Comparison of ENCODE assay signal across 20 mouse cellular contexts in genomic region chr8:43356069-43356770, GRCm38 (mm10). TPM values are rescaled to one million over a fixed set of nuclear protein-coding genes. Genes with fewer than 3 reads are reported as not detected.
A peak's percentile ranks its signal among the peaks of the same experiment; 100 is the strongest.
DNase-seq lines count a peak whose midpoint lies in the region; ATAC-seq and TF ChIP-seq lines count a peak whose summit lies in the region.
"Had no signal": no experiment of that assay in that cellular context is flagged by ENCODE, and none has a peak within 500 bp of the region (broad histone marks: within the 10 kb centered on the region; RNA-seq: fewer than 3 reads in every experiment).

No protein-coding gene starts in this region.

- WGBS in embryonic facial prominence, embryonic 14.5 days: 67% methylated on average over 12 of the region's 12 CpGs
- 66% methylated on average over 12 of the region's 12 CpGs for WGBS in embryonic facial prominence, embryonic 10.5 days
- WGBS in forebrain, embryonic 14.5 days: 19% methylated on average over 12 of the region's 12 CpGs
- WGBS in limb, embryonic 14.5 days: 75% methylated on average over 12 of the region's 12 CpGs

- peak; percentile 34 for DNase-seq in embryonic facial prominence, embryonic 14.5 days (ENCODE audit: low spot score)
- DNase-seq in embryonic facial prominence, embryonic 10.5 days (ENCODE audit: low spot score): no peak
- DNase-seq in Muller cell, postnatal 12 days (ENCODE audit: inconsistent ontology term): peak; percentile 67
- DNase-seq in forebrain, embryonic 14.5 days (ENCODE audit: low spot score): peak; percentile 49
- DNase-seq in limb, embryonic 14.5 days (ENCODE audit: low spot score): no peak
- DNase-seq in right cerebral cortex, postnatal 4 days: no peak
- DNase-seq in layer of hippocampus, adult 18-20 months (ENCODE audit: low spot score in 2 of 2): no peak
- DNase-seq: gastrocnemius, adult 2 months; heart, adult 2 months; kidney, postnatal 14 days; layer of hippocampus, postnatal 36 days; liver, postnatal 0 days; spleen, adult 18-20 months had no signal

- no peak overlapping the region for H3K9ac ChIP-seq in embryonic facial prominence, embryonic 14.5 days (ENCODE audit: low read depth, low read length)
- H3K9ac ChIP-seq in forebrain, embryonic 14.5 days (ENCODE audit: low read length): no peak overlapping the region
- no peak overlapping the region for H3K9ac ChIP-seq in limb, embryonic 14.5 days (ENCODE audit: low read depth, low read length, severe bottlenecking)
- H3K9ac ChIP-seq: intestine, embryonic 15.5 days; liver, postnatal 0 days had no signal

- no peaks in the 10 kb centered on the region for H3K27me3 ChIP-seq in embryonic facial prominence, embryonic 14.5 days (replicated peaks; ENCODE audit: control insufficient read depth, insufficient read depth, low read length)
- no peaks in the 10 kb centered on the region for H3K27me3 ChIP-seq in embryonic facial prominence, embryonic 10.5 days (replicated peaks; ENCODE audit: low read depth, poor library complexity, severe bottlenecking)
- H3K27me3 ChIP-seq in forebrain, embryonic 14.5 days (replicated peaks; ENCODE audit: control insufficient read depth, insufficient read depth, low read length): no peaks in the 10 kb centered on the region
- H3K27me3 ChIP-seq in limb, embryonic 14.5 days (ENCODE audit: control insufficient read depth, insufficient read depth, low read length): no peaks in the 10 kb centered on the region
- H3K27me3 ChIP-seq: intestine, embryonic 15.5 days had no signal

- no peaks in the 10 kb centered on the region for H3K36me3 ChIP-seq in embryonic facial prominence, embryonic 14.5 days (ENCODE audit: control insufficient read depth, insufficient read depth, low read length)
- no peaks in the 10 kb centered on the region for H3K36me3 ChIP-seq in embryonic facial prominence, embryonic 10.5 days (replicated peaks)
- H3K36me3 ChIP-seq in forebrain, embryonic 14.5 days (ENCODE audit: control insufficient read depth, insufficient read depth, low read length): no peaks in the 10 kb centered on the region
- H3K36me3 ChIP-seq in limb, embryonic 14.5 days (ENCODE audit: control insufficient read depth, insufficient read depth, low read length): no peaks in the 10 kb centered on the region
- H3K36me3 ChIP-seq: intestine, embryonic 15.5 days had no signal

- H3K4me1 ChIP-seq in embryonic facial prominence, embryonic 14.5 days (ENCODE audit: control insufficient read depth, insufficient read depth, low read length): no peaks in the 10 kb centered on the region
- H3K4me1 ChIP-seq in embryonic facial prominence, embryonic 10.5 days: no peaks in the 10 kb centered on the region
- peaks cover 6% of the 10 kb centered on the region for H3K4me1 ChIP-seq in forebrain, embryonic 14.5 days (ENCODE audit: control insufficient read depth, insufficient read depth, low read length)
- H3K4me1 ChIP-seq in limb, embryonic 14.5 days (ENCODE audit: control insufficient read depth, insufficient read depth, low read length): no peaks in the 10 kb centered on the region
- H3K4me1 ChIP-seq: intestine, embryonic 15.5 days had no signal

- ATAC-seq in embryonic facial prominence, embryonic 14.5 days (ENCODE audit: low read depth): no peak
- peak; percentile 75 for ATAC-seq in forebrain, embryonic 14.5 days
- ATAC-seq in limb, embryonic 14.5 days (ENCODE audit: low FRiP score, low read depth): peak; percentile 44; the same call in 1 of the 2 replicates
- ATAC-seq in inflammation-experienced regulatory T-cells, adult 6 months: no peak
- ATAC-seq: intestine, embryonic 15.5 days; liver, postnatal 0 days had no signal

- no peaks in the 10 kb centered on the region for H3K9me3 ChIP-seq in embryonic facial prominence, embryonic 14.5 days (ENCODE audit: control insufficient read depth, low read length)
- no peaks in the 10 kb centered on the region for H3K9me3 ChIP-seq in embryonic facial prominence, embryonic 10.5 days
- H3K9me3 ChIP-seq in forebrain, embryonic 14.5 days (replicated peaks; ENCODE audit: control insufficient read depth, low read length): no peaks in the 10 kb centered on the region
- H3K9me3 ChIP-seq in limb, embryonic 14.5 days (ENCODE audit: control insufficient read depth, low read length): no peaks in the 10 kb centered on the region
- H3K9me3 ChIP-seq: intestine, embryonic 15.5 days had no signal

- no peak overlapping the region for H3K4me3 ChIP-seq in embryonic facial prominence, embryonic 14.5 days (ENCODE audit: low read depth, low read length)
- H3K4me3 ChIP-seq in embryonic facial prominence, embryonic 10.5 days: no peak overlapping the region
- H3K4me3 ChIP-seq in forebrain, embryonic 14.5 days (ENCODE audit: low read depth, low read length): no peak overlapping the region
- H3K4me3 ChIP-seq in limb, embryonic 14.5 days (replicated peaks; ENCODE audit: low read length): no peak overlapping the region
- H3K4me3 ChIP-seq: erythroblast, embryonic 14.5 days; gastrocnemius, adult 2 months; heart, adult 2 months; intestine, embryonic 15.5 days had no signal

- no peak overlapping the region for H3K4me2 ChIP-seq in embryonic facial prominence, embryonic 14.5 days (ENCODE audit: low read depth, low read length)
- no peak overlapping the region for H3K4me2 ChIP-seq in forebrain, embryonic 14.5 days (ENCODE audit: low read length)
- H3K4me2 ChIP-seq in limb, embryonic 14.5 days (replicated peaks; ENCODE audit: low read depth, low read length, severe bottlenecking): no peak overlapping the region
- H3K4me2 ChIP-seq: intestine, embryonic 15.5 days had no signal

- no peak for TF ChIP-seq POLR2A in limb, embryonic 14.5 days (IDR thresholded peaks at IDR 0.05; ENCODE audit: borderline replicate concordance, extremely low read depth, insufficient read depth, insufficient read length)

- no peak overlapping the region for H3K27ac ChIP-seq in embryonic facial prominence, embryonic 14.5 days (replicated peaks; ENCODE audit: low read depth, low read length)
- no peak overlapping the region for H3K27ac ChIP-seq in embryonic facial prominence, embryonic 10.5 days (replicated peaks)
- no peak overlapping the region for H3K27ac ChIP-seq in forebrain, embryonic 14.5 days (ENCODE audit: low read depth, low read length)
- H3K27ac ChIP-seq in limb, embryonic 14.5 days (replicated peaks; ENCODE audit: low read depth, low read length): no peak overlapping the region
- H3K27ac ChIP-seq: gastrocnemius, adult 2 months; heart, adult 2 months; intestine, embryonic 15.5 days; macrophage; stomach, postnatal 0 days had no signal

RNA-seq across cellular contexts. Expression of gene Zfp42, which starts 49.4 kb away (rescaled TPM):
- not detected in 2 replicates for polyA plus RNA-seq in embryonic facial prominence, embryonic 14.5 days (2014; fragmentation: Nextera tagmentation; extraction: Ambion mirVana)
- not detected in 2 replicates for polyA plus RNA-seq in embryonic facial prominence, embryonic 10.5 days (2016; fragmentation: Nextera tagmentation; extraction: Ambion mirVana)
- polyA plus RNA-seq in forebrain, embryonic 14.5 days (2014; fragmentation: Nextera tagmentation; extraction: Ambion mirVana): not detected in 2 replicates
- polyA plus RNA-seq in limb, embryonic 14.5 days (2012; rRNA removed): 0.04 and 0.05 TPM in 2 replicates
- polyA plus RNA-seq in limb, embryonic 14.5 days (2014; fragmentation: Nextera tagmentation; extraction: Ambion mirVana): 0.10 and 0.18 TPM in 2 replicates
- polyA plus RNA-seq in inflammation-experienced regulatory T-cells, adult 6 months (2017; shearing (Covaris generic)): not detected
- total RNA-seq in layer of hippocampus, adult 18-20 months (2021): not detected
- total RNA-seq: adrenal gland, adult 18-20 months; gastrocnemius, adult 2 months; heart, adult 2 months; layer of hippocampus, postnatal 36 days had no signal
- polyA plus RNA-seq: erythroblast, embryonic 14.5 days; heart, adult 2 months; heart, postnatal 0 days; intestine, embryonic 15.5 days; liver, postnatal 0 days; macrophage had no signal

Comparison
In these comparisons a context has a peak if more than half of its experiments do, and no peak if none do; other contexts are left out.
1. DNase-seq: peak in embryonic facial prominence, embryonic 14.5 days (single experiment), Muller cell, postnatal 12 days (single experiment) and forebrain, embryonic 14.5 days (single experiment); none in embryonic facial prominence, embryonic 10.5 days (single experiment), limb, embryonic 14.5 days (single experiment), right cerebral cortex, postnatal 4 days (single experiment) and layer of hippocampus, adult 18-20 months (0 of 2).
2. ATAC-seq: peak in forebrain, embryonic 14.5 days (single experiment) and limb, embryonic 14.5 days (single experiment); none in embryonic facial prominence, embryonic 14.5 days (single experiment) and inflammation-experienced regulatory T-cells, adult 6 months (single experiment).